8 mouse cellular contexts compared by ENCODE assay signal in the genomic region with DNA sequence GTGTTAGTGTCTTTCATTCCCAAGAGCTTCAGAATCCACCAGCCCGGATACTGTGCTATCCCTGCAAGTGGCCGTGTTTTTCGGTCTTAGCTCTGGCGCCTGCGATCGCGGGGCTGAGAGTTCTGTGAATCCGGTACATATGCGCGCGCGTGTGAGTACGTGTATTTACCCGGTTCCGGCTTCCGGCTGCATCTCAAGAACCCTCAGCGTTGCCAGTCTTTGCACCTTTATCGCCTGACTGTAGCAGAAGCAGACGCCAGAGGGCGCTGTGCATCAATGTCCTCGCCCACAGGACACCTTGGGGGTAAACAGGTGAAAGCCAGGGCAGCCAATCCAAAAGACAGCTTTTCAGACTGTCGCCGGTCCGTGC. TPM values are rescaled to one million over a fixed set of nuclear protein-coding genes. Genes with fewer than 3 reads are reported as not detected.
A peak's percentile ranks its signal among the peaks of the same experiment; 100 is the strongest.
DNase-seq lines count a peak whose midpoint lies in the region; ATAC-seq and TF ChIP-seq lines count a peak whose summit lies in the region.

No protein-coding gene starts in this region.

- WGBS in heart, postnatal 0 days = under 1% methylated on average over 24 of the region's 24 CpGs
- under 1% methylated on average over 24 of the region's 24 CpGs for WGBS in liver, embryonic 16.5 days (ENCODE audit: insufficient replicate concordance)
- WGBS in neural tube, embryonic 15.5 days = under 1% methylated on average over 24 of the region's 24 CpGs

- H3K4me2 ChIP-seq in heart, postnatal 0 days (ENCODE audit: low read depth, low read length) = peak overlapping the region; percentile 55
- H3K4me2 ChIP-seq in liver, embryonic 16.5 days (ENCODE audit: low read depth, low read length) = peak overlapping the region; percentile 39; the same call in 1 of the 2 replicates
- H3K4me2 ChIP-seq in neural tube, embryonic 15.5 days = peak overlapping the region; percentile 89

- H3K4me3 ChIP-seq in heart, postnatal 0 days (ENCODE audit: low read depth, low read length) = peak overlapping the region; percentile 38
- 0 out of 2 replicates have a peak overlapping the region, but pooled peaks have one; percentile 6 for H3K4me3 ChIP-seq in liver, embryonic 16.5 days (ENCODE audit: low read depth, low read length)
- peak overlapping the region; percentile 62 for H3K4me3 ChIP-seq in neural tube, embryonic 15.5 days (replicated peaks)

- TF ChIP-seq EP300 in heart, postnatal 0 days (IDR thresholded peaks at IDR 0.05; ENCODE audit: low read depth) = no peak

- ATAC-seq in activated CD4-positive, CD25-positive, alpha-beta regulatory T cell, adult 4 months = peak; percentile 32
- ATAC-seq in heart, postnatal 0 days (ENCODE audit: insufficient read depth, low read depth) = no peak
- no peak for ATAC-seq in liver, embryonic 16.5 days (ENCODE audit: low read depth)
- peak; percentile 68 for ATAC-seq in neural tube, embryonic 15.5 days (ENCODE audit: low FRiP score)

- H3K4me1 ChIP-seq in heart, postnatal 0 days (ENCODE audit: control insufficient read depth, insufficient read depth) = peaks cover 9% of the 10 kb centered on the region; the same call in 1 of the 2 replicates
- no peaks in the 10 kb centered on the region; the same call in 1 of the 2 replicates for H3K4me1 ChIP-seq in liver, embryonic 16.5 days (ENCODE audit: control insufficient read depth, low read depth, low read length)
- H3K4me1 ChIP-seq in neural tube, embryonic 15.5 days = peaks cover 33% of the 10 kb centered on the region

- H3K36me3 ChIP-seq in heart, postnatal 0 days (replicated peaks; ENCODE audit: control insufficient read depth, insufficient read depth, low read length) = no peaks in the 10 kb centered on the region
- H3K36me3 ChIP-seq in liver, embryonic 16.5 days (ENCODE audit: control insufficient read depth, insufficient read depth) = no peaks in the 10 kb centered on the region
- no peaks in the 10 kb centered on the region for H3K36me3 ChIP-seq in neural tube, embryonic 15.5 days

- peaks cover 91% of the 10 kb centered on the region for H3K27me3 ChIP-seq in heart, postnatal 0 days (ENCODE audit: control insufficient read depth, insufficient read depth, low read length)
- H3K27me3 ChIP-seq in liver, embryonic 16.5 days (ENCODE audit: control insufficient read depth, insufficient read depth, low read depth, low read length) = peaks cover 77% of the 10 kb centered on the region
- peaks cover 22% of the 10 kb centered on the region for H3K27me3 ChIP-seq in neural tube, embryonic 15.5 days (replicated peaks)

- no peak overlapping the region for H3K9ac ChIP-seq in heart, postnatal 0 days (replicated peaks; ENCODE audit: low read depth, low read length)
- H3K9ac ChIP-seq in liver, embryonic 16.5 days (ENCODE audit: low read depth, low read length) = no peak overlapping the region
- peak overlapping the region; percentile 72 for H3K9ac ChIP-seq in neural tube, embryonic 15.5 days (replicated peaks)

- DNase-seq in A20 (ENCODE audit: low read depth, low spot score) = peak; percentile 16
- peak; percentile 59 for DNase-seq in embryo, embryonic 11.5 days (ENCODE audit: low read depth, low spot score)
- DNase-seq in heart, postnatal 0 days (ENCODE audit: low spot score) = no peak
- DNase-seq in kidney, postnatal 36 days = peak; percentile 52 to 83
- DNase-seq in urinary bladder, adult 2 months (ENCODE audit: low spot score) = no peak

- no peak overlapping the region for H3K27ac ChIP-seq in heart, postnatal 0 days (ENCODE audit: low read depth)
- H3K27ac ChIP-seq in liver, embryonic 16.5 days (ENCODE audit: low read length) = no peak overlapping the region
- peak overlapping the region; percentile 89 for H3K27ac ChIP-seq in neural tube, embryonic 15.5 days (replicated peaks)

- TF ChIP-seq CTCF in heart, postnatal 0 days (IDR thresholded peaks at IDR 0.05; ENCODE audit: low read depth) = peak; percentile 47

- H3K9me3 ChIP-seq in heart, postnatal 0 days (replicated peaks; ENCODE audit: control insufficient read depth, low read length) = no peaks in the 10 kb centered on the region
- H3K9me3 ChIP-seq in liver, embryonic 16.5 days (replicated peaks; ENCODE audit: control insufficient read depth, low read length) = no peaks in the 10 kb centered on the region
- no peaks in the 10 kb centered on the region for H3K9me3 ChIP-seq in neural tube, embryonic 15.5 days (replicated peaks)

RNA-seq across cellular contexts. Expression of a gene that starts 3.1 kb away (rescaled TPM):
- not detected for polyA plus RNA-seq in activated CD4-positive, CD25-positive, alpha-beta regulatory T cell, adult 4 months (2017; shearing (Covaris generic))
- not detected in 2 replicates for total RNA-seq in heart, postnatal 0 days (2014; rRNA removed; ENCODE audit: low replicate concordance)
- polyA plus RNA-seq in heart, postnatal 0 days (2015; fragmentation: Nextera tagmentation; extraction: Ambion mirVana) = 0.05 and 0.07 TPM in 2 replicates
- polyA plus RNA-seq in liver, embryonic 16.5 days (2015; fragmentation: Nextera tagmentation; extraction: Ambion mirVana) = not detected in 2 replicates
- 80.9 and 110 TPM in 2 replicates for polyA plus RNA-seq in neural tube, embryonic 15.5 days (2015; fragmentation: Nextera tagmentation; extraction: Ambion mirVana)
- 0.44 and 0.52 TPM in 2 replicates for polyA plus RNA-seq in urinary bladder, adult 2 months (2012; rRNA removed)

Comparison
In these comparisons a context has a peak if more than half of its experiments do, and no peak if none do; other contexts are left out.
1. DNase-seq: peak in A20 (single experiment), embryo, embryonic 11.5 days (single experiment) and kidney, postnatal 36 days (2 of 2); none in heart, postnatal 0 days (single experiment) and urinary bladder, adult 2 months (single experiment).
2. ATAC-seq: peak in activated CD4-positive, CD25-positive, alpha-beta regulatory T cell, adult 4 months (single experiment) and neural tube, embryonic 15.5 days (single experiment); none in heart, postnatal 0 days (single experiment) and liver, embryonic 16.5 days (single experiment).
3. H3K4me2 ChIP-seq: peak in every context shown above with its lines; median percentile 89 in neural tube, embryonic 15.5 days; 55 in heart, postnatal 0 days; 39 in liver, embryonic 16.5 days.
4. H3K4me3 ChIP-seq: peak in every context shown above with its lines; median percentile 62 in neural tube, embryonic 15.5 days; 38 in heart, postnatal 0 days; 6 in liver, embryonic 16.5 days.
5. RNA of a gene that starts 3.1 kb away (polyA plus RNA-seq): 80.9 to 110 TPM in neural tube, embryonic 15.5 days; 0.44 to 0.52 TPM in urinary bladder, adult 2 months, 0.05 to 0.07 TPM in heart, postnatal 0 days, not detected in activated CD4-positive, CD25-positive, alpha-beta regulatory T cell, adult 4 months and not detected in liver, embryonic 16.5 days; every median in the first group is over 10 times any median in the second.